Mouse (Mus musculus) megakaryocyte, embryonic 14.5 days (primary cell): ENCODE results near the gene Tcf12.

Experiments used
- FLI1 ChIP-seq: IDR thresholded peaks from 2 replicates; pipeline ENCODE4 v1.6.1; 2012; ENCODE audit warnings: low read length, inconsistent platforms, mixed read lengths
- GATA1 ChIP-seq: IDR thresholded peaks from 3 replicates; pipeline ENCODE4 v1.6.1; 2012; ENCODE audit warnings: mixed read lengths, low read length, inconsistent platforms, borderline replicate concordance

DNA sequence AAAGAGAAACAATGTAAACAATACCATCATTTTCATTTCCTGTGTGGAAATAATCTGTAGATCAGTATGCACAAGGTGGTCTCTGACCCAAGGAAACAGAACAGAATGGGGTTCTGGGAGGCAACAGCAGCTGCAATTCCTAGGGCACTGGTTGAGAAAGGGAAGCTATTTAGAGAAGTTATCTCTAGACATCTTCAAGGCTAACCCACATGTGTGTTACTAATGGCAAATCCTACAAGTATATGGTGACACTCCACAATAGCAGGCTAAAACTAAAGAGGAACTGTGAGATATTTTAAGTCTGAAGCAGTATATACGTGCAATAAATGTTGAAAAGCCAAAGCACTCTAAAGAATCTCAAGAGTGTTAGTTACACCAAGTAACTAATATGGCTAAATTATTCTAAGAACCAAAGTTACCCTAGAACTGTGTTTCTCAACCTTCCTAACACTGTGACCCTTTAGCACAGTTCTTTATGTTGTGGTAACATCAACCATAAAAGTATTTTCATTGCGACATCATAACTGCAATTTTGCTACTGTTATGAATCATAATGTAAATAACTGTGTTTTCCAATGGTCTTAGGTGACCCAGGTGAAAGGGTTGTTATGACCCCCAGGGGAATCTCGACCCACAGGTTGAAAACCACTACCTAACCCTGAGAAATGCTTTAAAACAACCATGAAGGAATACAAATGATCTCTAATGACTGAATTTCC is 22.6 kb downstream of the Tcf12 start:
- TF ChIP-seq GATA1: no peak
- no peak for TF ChIP-seq FLI1
